Mouse (Mus musculus) inflammation-experienced regulatory T-cells, adult 16 weeks (primary cell): ENCODE measurements around the gene Birc7. TPM values are rescaled to one million over a fixed set of nuclear protein-coding genes. Genes with fewer than 3 reads are reported as not detected.

ENCODE experiments used
- polyA plus RNA-seq: library from polyadenylated mRNA; unstranded; fragments of 100-300 nt; shearing (Covaris generic); gene quantifications from one replicate; pipeline ENCODE4 v1.2.1, GENCODE M21; 2017

Gene Birc7
- not detected for polyA plus RNA-seq

DNA sequence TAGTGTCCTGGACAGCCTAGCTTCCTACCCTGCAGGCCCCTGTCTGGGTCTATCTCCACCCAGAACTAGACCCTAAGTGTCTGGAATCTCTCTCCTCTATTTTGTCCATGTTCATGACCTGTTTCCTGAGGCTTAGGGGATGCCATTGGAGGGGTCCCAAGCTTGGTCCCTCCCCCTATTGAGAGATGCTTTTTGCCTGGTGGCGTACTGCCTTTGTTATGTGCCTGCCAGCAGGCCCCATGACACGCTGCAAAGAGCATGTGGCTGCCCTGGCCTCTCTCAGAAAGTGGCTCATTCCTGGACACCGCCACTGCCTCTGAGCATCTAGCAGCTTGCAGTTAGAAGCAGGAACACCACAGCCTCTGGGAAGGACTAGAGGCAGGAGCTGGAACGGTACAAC is at the start of gene Birc7:
Birc7 (plus strand) TSS at position 301 of the 400 bp plus-strand sequence.

GRCm38 (mm10) chr2:180920810-180921400 is 7.9 kb upstream of the Birc7 start, which contains the start of gene Ythdf1:
Ythdf1 (minus strand) TSS chr2:180920949.

DNA sequence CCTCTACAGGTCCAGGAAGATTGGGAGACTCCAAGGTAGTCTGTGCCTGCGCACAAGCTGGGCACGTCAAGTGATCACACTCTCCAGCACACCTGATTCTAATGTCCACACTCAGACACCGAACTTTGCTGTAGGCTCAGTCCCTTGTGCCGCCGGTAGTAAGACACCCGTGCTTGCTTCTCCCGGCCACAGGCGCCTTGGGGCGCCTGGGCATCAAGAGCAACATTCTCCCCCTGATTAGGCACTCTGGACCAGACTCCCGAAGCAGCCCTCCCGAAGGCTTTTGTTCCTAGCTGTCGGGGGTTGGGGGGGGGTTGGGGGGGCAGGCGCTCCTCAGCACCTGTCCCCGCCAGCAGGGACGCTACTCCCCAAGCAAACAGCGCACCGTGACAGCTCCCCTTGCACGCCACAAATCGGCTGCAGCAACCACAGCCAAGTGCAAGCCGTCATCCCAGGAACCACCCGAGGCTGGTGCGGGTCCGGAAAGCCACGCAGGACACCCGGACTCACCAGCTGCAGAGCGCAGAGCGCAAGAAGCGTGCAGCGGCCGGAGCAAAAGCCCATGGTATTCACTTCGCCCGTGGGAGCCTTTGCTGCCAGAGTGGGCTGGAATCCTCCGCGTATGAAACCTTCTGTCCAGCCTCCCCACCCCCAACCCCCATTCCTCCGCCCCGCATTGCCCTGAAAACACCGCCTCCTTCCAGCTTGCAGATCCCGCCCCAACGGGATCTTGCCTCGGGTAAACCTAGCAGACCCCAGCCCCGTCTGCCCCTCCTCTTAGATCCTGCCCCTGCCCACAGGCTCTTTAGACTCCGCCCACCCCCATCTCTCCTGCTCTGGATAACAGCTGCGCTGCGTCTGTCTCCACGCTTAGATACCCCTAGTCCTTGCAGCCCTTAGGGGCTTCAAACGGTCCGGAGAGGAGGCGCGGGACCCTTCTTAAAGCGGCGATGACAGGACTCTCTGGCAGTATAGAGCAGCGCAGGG is 25.5 kb downstream of the Birc7 start, which contains the start of gene Nkain4:
Nkain4 (minus strand) TSS at position 639 of the 987 bp plus-strand sequence.

DNA sequence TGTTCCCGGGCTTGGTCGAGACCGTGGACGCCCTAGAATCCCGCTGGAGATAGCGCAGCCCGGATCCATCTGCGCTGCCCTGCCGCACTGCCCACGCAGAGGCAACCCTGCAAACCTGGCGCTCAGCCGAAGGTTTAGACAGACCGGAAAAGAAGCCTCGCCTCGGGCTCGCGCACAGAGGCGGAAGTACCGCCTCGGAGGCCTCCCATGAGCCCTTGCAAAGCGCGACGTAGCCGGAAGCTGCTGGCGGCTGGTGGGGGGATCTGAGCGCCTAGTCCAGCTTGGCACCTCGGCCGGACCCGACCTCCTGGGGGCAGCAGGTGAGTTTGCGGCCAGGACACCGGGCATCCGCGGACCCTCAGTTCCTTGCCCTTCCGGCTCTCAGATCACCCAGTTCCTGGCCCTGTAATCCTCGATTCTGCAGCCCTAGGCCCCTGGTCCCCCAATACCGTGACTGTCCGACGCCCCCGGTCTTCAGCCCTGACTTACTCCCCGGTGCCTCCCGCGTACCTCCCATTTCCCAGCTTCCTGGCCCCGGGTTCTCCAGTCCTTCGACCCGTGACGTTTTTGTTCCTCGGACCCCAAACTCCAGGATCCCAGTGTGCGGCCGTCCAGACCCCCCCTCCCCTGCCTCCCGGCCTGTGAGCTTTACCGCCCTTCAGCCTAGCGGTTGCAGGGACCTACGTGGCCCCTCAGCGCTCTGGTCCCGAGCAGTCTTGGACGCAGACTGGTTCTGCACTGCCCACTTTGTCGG is 38.4 kb downstream of the Birc7 start, which contains the start of gene Arfgap1:
Arfgap1 (plus strand) TSS at position 216 of the 754 bp plus-strand sequence.

Other genes with a start within 250 kb of the Birc7 start
- 79.7 TPM for gene Dido1, start 219.0 kb upstream of the Birc7 start, polyA plus RNA-seq
- gene Gid8, start 218.9 kb upstream of the Birc7 start, polyA plus RNA-seq = 29.3 TPM
- gene Slc17a9, start 203.8 kb upstream of the Birc7 start, polyA plus RNA-seq = 81.6 TPM
- gene Bhlhe23, start 152.1 kb upstream of the Birc7 start, polyA plus RNA-seq = not detected
- 5.7 TPM for gene Ythdf1, start 8.1 kb upstream of the Birc7 start, polyA plus RNA-seq
- gene Nkain4, start 25.7 kb downstream of the Birc7 start, polyA plus RNA-seq = not detected
- gene Arfgap1, start 38.2 kb downstream of the Birc7 start, polyA plus RNA-seq = 93.5 TPM
- gene Col20a1, start 57.5 kb downstream of the Birc7 start, polyA plus RNA-seq = 0.89 TPM
- not detected for gene Chrna4, start 114.5 kb downstream of the Birc7 start, polyA plus RNA-seq
- not detected for gene Kcnq2, start 206.3 kb downstream of the Birc7 start, polyA plus RNA-seq
- not detected for gene Eef1a2, start 228.0 kb downstream of the Birc7 start, polyA plus RNA-seq